Mouse (Mus musculus) olfactory bulb, adult 2 months (tissue): ENCODE measurements around the gene Psph.

Experiments
- CTCF ChIP-seq: fragments of 200-500 bp; IDR thresholded peaks from 2 replicates; pipeline ENCODE4 v1.5.1; 2012; ENCODE audit warnings: low read depth, mild to moderate bottlenecking, low read length, moderate library complexity; ENCODE audit not compliant: insufficient read depth
- POLR2A ChIP-seq: fragments of 200-500 bp; IDR thresholded peaks from 2 replicates; pipeline ENCODE4 v1.6.1; 2012; ENCODE audit warnings: mild to moderate bottlenecking, low read depth, low read length, moderate library complexity; ENCODE audit not compliant: insufficient read depth

DNA sequence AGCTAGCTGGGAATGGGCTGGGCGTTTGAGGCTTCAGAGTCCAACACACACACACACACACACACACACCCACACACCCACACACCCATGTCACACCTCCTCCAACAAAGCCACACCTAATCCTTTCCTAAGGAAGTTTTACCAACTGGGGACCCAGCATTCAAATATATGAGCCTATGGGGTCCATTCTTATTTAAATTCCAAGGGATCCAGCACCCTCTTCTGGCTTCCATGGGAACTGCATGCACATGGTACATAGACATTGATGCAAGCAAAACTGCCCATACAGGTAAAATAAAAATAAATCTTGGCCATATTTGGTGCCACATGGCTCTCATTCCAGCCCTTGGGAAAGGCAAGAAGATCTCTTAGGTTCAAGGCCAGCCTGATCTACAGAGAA, 46.3 kb downstream of the Psph start:
- TF ChIP-seq POLR2A: no peak
- TF ChIP-seq CTCF: no peak
